Mouse (Mus musculus) urinary bladder, adult 2 months (tissue): Measurements from ENCODE around the gene Lasp1. TPM values are rescaled to one million over a fixed set of nuclear protein-coding genes. Genes with fewer than 3 reads are reported as not detected.
"Not testable (repeated sequence)": the region's sequence is repeated elsewhere in the genome, so short reads cannot be mapped to it uniquely, and the experiment has no call there.

Experiments used
- DNase-seq: peaks from one replicate; pipeline ENCODE4 v3.0.0; 2022; ENCODE audit warnings: low spot score
- polyA plus RNA-seq: library from polyadenylated mRNA; depleted of rRNA; stranded (reverse); fragments of >200 nt; gene quantifications from 2 replicates; pipeline ENCODE4 v1.2.3, GENCODE M21; 2012; rRNA removed

Lasp1 gene
- polyA plus RNA-seq, 1 experiment, result 101 TPM

GRCm38 (mm10) chr11:97872378-97872777 is 73.6 kb downstream of the Lasp1 start:
- not testable (repeated sequence) for DNase-seq

- DNase-seq, result no peak
Measured at GRCm38 (mm10) chr11:97874396-97874795, 75.6 kb downstream of the Lasp1 start.

- no peak for DNase-seq
Measured at GRCm38 (mm10) chr11:97877341-97877740, 78.5 kb downstream of the Lasp1 start.

DNA sequence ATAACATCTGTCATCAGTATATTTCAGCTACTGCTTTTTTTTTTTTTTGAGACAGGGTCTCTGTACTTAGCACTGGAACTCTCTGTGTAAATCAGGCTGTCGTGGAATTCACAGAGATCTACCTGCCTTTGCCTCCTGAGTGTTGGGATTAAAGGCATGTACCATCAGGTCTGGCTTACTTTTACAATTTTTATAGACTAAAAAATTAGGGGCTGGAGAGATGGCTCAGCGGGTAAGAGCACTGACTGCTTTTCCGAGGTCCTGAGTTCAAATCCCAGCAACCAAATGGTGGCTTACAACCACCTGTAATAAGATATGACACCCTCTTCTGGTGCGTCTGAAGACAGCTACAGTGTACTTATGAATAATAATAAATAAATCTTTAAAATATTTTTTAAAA is 81.6 kb downstream of the Lasp1 start:
- no peak for DNase-seq

- DNase-seq, result peak; percentile 52
Measured at GRCm38 (mm10) chr11:97883542-97883917, 84.7 kb downstream of the Lasp1 start.

- peak; percentile 80 for DNase-seq
Measured at GRCm38 (mm10) chr11:97883918-97884600, 85.3 kb downstream of the Lasp1 start, which contains the start of gene Fbxo47. Fbxo47 (minus strand) TSS chr11:97884154.

- no peak for DNase-seq
Measured at GRCm38 (mm10) chr11:97884601-97885185, 85.9 kb downstream of the Lasp1 start.

DNA sequence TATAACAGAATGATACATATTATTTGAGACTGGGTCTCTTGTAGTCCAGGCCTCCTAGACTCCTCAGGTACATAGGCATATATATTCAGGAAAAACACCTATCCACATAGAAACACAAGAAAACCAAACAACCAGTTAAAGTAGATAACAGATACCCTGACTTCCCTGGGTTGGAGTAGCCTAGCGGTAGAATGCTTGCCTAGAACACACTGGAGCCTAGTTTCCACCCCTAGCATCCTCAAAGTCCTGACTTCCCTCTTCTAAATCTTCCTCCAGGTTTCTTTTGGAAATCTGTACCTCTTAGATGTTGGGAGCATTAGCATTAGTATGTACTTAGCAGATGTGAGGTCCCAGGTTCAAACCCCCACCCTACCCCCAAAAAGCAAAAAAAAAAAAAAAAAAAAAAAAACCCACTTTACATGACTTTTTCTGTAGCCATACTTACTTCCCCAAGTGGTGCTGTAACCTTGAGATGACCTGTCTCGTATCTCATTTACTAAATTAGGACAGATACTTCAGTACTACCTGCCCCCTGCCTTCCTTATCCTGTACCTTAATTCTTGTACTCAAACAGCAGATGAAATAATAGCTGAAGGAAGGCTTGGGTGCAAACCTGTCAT is 86.6 kb downstream of the Lasp1 start:
- no peak for DNase-seq

Other genes starting within 250 kb of the Lasp1 start
- gene Srcin1, start 222.8 kb upstream of the Lasp1 start, polyA plus RNA-seq, result 1.4 and 1.6 TPM in 2 replicates
- 0.77 and 0.80 TPM in 2 replicates for gene Epop, start 169.3 kb upstream of the Lasp1 start, polyA plus RNA-seq
- gene Mllt6, start 135.6 kb upstream of the Lasp1 start, polyA plus RNA-seq, result 30.2 and 37.2 TPM in 2 replicates
- gene Cisd3, start 113.2 kb upstream of the Lasp1 start, polyA plus RNA-seq, result 55.7 and 56.2 TPM in 2 replicates
- 41.1 and 46.4 TPM in 2 replicates for gene Pcgf2, start 98.5 kb upstream of the Lasp1 start, polyA plus RNA-seq
- gene Psmb3, start 95.6 kb upstream of the Lasp1 start, polyA plus RNA-seq, result 264 and 322 TPM in 2 replicates
- gene Pip4k2b, start 54.3 kb upstream of the Lasp1 start, polyA plus RNA-seq, result 17.2 and 19.1 TPM in 2 replicates
- 15.3 and 16.6 TPM in 2 replicates for gene Cwc25, start 32.4 kb upstream of the Lasp1 start, polyA plus RNA-seq
- gene 1700001P01Rik, start 23.1 kb upstream of the Lasp1 start, polyA plus RNA-seq, result 0.13 and 0.41 TPM in 2 replicates
- gene Rpl23, start 16.6 kb upstream of the Lasp1 start, polyA plus RNA-seq, result 911 and 1,027 TPM in 2 replicates
- 3.8 and 5.6 TPM in 2 replicates for gene B230217C12Rik, start 41.8 kb downstream of the Lasp1 start, polyA plus RNA-seq
- 0.28 and 0.40 TPM in 2 replicates for gene Fbxo47, start 85.2 kb downstream of the Lasp1 start, polyA plus RNA-seq
- gene Plxdc1, start 187.4 kb downstream of the Lasp1 start, polyA plus RNA-seq, result 3.6 and 5.3 TPM in 2 replicates
- 3.2 and 3.9 TPM in 2 replicates for gene Arl5c, start 197.2 kb downstream of the Lasp1 start, polyA plus RNA-seq
- 12.1 and 12.4 TPM in 2 replicates for gene Cacnb1, start 224.0 kb downstream of the Lasp1 start, polyA plus RNA-seq
- gene Rpl19, start 227.7 kb downstream of the Lasp1 start, polyA plus RNA-seq, result 1,600 and 1,809 TPM in 2 replicates